Mouse (Mus musculus): ENCODE measurements around the gene Slc16a6. TPM values are rescaled to one million over a fixed set of nuclear protein-coding genes. Genes with fewer than 3 reads are reported as not detected.

The Slc16a6 gene
- polyA plus RNA-seq, 1 experiment = 23.7 TPM

DNA sequence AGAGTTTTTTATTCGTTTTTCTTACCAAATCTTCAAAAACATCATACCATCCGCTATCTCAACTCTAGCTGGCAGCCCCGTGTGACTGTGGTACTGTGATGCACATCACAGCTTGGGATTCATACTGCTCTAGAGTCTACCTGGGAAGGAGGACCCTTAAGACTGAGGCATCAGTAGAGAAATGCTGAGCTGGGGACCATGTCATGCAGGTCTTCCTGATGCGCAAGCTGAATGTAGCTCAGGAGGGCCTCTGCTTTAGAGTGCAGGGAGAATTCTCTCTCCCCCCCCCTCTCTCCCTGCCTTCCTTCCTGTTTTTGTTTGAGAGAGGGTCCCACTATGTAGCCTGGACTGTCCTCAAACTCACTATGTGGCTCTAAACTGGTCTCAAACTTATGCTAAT lies 32.8 kb downstream of the Slc16a6 start:
- TF ChIP-seq GATA1 (IDR thresholded peaks at IDR 0.05; ENCODE audit: low read length) = no peak

DNA sequence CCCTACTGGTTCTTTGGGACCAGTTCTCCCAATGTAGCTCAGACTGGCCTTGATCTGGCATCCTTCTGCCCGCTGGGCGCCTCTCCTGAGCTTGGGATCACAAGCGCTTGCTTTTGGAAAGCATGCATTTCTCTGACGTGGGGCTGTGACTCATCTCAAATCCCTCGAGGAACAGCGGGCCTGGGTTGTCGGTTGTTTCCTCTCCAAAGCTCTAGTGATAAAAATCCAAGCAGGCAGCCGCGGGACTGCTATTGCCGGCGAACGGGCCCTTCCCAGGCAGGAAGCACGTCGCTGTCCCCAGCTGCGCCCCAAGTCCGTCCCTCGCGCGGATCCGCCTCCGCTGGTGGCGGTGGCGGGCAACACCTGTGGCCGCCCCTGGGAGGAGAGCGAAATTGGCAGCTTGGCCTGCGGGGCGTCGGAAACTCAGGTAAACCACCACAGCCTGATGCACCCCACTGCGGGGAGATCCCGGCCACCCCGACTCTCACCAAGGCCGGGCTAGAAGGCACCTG lies 33.5 kb downstream of the Slc16a6 start:
- no peak for TF ChIP-seq GATA1 (IDR thresholded peaks at IDR 0.05; ENCODE audit: low read length)

DNA sequence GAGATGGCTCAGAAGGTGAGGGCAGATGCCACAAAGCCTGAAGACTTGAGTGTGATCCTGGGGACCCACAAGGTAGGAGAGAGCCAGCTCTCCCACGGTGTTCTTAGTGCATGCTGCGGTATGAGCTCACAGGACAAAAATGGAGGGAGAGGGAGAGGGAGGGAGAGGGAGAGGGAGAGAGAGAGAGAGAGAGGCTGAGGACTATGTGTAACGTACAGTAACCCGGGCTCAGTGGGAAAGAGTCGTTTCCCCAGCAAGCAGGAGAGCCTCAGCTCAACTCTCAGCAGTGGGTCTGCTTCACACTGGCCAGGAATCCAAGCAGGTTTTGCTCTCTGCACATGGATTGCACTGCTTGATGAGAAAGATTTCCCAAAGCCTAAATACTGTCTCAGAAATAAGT lies 34.2 kb downstream of the Slc16a6 start:
- no peak for TF ChIP-seq GATA1 (IDR thresholded peaks at IDR 0.05; ENCODE audit: low read length)

DNA sequence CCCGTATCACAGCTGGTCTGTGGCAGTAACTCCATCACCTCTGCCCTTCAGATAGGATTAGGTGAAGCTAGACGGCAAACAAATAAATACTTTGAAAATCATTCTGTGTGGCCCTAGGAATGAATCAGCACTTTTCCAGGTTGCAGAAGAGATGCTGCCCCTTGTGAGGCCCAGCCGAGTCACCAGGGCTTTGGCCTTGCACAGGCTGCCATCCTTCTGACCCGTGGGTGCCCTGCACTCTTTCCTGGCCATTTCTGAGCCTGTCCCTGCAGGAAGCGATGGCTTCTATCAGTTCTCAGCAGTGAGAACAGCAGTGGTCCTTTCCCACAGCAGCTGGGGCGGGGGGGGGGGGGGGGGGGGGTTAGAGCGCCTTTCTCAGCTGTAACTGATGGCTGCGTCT lies 36.5 kb downstream of the Slc16a6 start:
- no peak for TF ChIP-seq GATA1 (IDR thresholded peaks at IDR 0.05; ENCODE audit: low read length)

DNA sequence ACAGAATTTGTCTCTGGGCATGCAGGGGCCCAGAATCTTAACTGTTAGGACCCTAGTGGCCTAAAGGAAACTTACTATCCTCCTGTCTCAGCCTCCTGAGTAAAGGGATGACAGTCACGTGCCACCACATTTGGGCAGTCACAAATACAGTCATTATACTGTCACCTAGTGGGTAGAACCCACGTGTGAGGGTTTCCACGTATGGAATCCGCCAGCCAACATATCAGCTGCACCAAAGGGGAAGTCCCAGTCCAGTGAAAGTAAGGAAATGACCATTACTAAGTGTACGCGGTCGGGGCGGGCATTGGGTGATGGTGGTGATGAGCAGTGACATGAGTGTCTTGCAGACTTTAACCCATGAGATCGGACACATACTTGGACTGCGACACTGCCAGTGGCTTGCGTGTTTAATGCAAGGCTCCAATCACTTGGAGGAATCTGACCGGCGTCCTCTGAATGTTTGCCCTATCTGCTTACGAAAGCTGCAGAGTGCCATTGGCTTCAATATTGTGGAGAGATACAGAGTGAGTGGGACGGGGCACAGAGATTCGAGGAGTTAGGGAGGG lies 39.1 kb downstream of the Slc16a6 start:
- TF ChIP-seq GATA1 (IDR thresholded peaks at IDR 0.05; ENCODE audit: low read length) = no peak

DNA sequence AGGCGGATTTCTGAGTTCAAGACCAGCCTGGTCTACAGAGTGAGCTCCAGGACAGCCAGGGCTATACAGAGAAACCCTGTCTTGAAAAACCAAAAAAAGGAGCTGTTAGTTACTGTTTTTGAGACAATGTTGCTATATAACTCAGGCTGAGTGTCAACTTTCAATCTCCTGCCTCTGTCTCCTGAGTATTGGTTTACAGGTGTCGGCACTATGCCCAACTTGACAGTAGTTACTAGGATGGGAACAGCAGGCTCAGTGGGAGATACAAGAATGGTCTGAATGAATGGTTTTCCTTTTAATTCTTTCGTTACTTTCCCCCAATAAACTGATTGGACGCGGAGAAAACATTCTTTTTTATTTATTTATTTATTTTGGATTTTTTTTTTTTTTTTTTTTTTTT lies 46.0 kb downstream of the Slc16a6 start:
- TF ChIP-seq GATA1 (IDR thresholded peaks at IDR 0.05; ENCODE audit: low read length) = no peak

DNA sequence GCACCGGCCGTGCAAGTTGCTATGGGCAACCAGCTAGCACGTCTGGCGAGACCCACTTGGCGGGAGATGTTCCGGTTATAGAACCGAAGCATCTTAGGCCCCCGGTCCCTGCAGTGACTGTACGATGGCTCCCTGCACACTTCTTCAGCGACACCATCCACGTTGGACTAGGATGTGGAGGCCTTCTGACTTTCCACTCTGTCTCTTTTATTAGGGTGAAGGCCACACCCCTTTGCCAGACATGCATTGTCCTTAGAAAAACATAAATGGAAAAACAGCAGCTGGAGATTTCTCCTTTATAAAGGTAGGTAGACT lies 47.2 kb downstream of the Slc16a6 start:
- no peak for TF ChIP-seq GATA1 (IDR thresholded peaks at IDR 0.05; ENCODE audit: low read length)

DNA sequence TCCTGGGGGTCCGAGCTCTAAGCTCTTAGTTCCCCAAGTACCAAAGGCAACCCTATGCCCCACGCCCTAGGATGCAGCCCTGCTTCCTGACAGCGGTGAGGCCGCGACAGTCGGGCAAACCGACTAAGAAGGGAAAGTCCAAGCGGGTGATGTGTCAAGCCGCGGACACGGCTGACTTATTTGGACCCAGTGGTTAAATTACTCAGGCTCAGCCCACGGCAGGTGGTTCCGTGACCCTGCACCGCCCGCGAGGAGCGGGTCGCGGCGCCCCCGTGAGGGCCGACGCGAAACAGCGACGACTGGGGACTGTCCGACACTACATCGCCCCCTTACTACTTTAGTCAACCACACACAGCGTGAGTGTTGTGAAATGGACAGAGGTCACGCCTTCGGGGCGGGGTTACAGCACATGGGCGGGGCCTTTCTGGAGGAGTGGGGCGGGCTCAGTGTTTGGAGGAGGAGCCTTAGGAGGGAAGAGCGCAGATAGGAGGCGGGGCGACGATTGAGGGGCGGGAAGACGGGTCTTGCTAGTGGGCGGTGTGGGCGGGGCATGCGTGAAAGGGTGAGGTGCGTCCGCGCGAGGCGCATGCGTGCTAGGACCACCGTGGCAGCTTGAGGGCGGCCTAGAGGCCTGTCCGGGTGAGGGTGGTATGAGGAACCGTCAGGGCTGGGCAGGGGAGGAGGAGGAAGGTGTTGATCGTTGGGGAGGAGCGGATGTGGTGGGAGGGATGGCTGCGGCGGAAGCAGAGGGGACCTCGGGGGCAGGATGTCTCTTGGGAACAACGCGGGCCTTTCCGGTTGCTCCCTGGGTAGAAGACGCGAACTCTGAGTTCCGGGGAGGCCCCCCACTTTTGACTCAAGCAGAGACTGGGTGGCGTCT lies 47.8 kb downstream of the Slc16a6 start, which contains the start of gene Amz2:
Amz2 (plus strand) TSS at position 555 of the 880 bp plus-strand sequence.
- no peak for TF ChIP-seq GATA1 (IDR thresholded peaks at IDR 0.05; ENCODE audit: low read length)

DNA sequence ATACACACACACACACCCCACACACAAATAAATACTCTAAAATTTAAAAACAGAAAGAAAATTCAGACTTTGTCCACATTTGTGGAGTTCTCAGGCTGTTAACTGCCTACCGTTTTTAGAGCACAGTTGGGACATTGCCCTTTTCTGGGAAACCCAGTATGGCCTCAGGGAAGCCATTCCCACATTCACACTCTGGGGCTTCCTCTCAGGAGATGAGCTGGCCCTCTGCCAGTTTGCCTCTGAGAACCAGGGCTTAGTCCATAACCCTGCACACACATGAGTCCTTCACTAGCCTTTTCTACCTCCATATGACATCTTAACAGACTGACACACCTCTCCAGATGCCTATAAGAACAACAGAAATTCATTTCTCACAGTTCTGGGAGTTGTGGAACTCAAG lies 50.1 kb downstream of the Slc16a6 start:
- TF ChIP-seq GATA1 (IDR thresholded peaks at IDR 0.05; ENCODE audit: low read length) = no peak

DNA sequence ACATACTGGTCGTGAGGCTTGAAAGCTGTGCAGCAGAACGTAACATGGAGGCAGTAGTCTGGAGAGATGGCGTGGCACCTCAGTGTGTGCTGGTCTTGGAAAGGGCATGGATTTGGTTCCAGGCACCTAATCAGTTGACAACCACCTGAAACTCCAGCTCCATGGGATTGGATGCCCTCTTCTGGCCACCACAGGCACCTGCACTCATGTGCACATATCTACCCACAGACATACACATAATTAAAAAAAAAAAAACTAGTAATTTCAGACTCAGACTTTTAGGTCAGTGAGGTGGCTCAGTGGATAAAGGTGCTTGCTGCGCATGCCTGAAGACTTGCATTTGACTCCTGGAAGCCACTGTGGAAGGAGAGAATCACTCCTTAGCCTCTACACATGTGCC lies 51.1 kb downstream of the Slc16a6 start:
- no peak for TF ChIP-seq GATA1 (IDR thresholded peaks at IDR 0.05; ENCODE audit: low read length)

DNA sequence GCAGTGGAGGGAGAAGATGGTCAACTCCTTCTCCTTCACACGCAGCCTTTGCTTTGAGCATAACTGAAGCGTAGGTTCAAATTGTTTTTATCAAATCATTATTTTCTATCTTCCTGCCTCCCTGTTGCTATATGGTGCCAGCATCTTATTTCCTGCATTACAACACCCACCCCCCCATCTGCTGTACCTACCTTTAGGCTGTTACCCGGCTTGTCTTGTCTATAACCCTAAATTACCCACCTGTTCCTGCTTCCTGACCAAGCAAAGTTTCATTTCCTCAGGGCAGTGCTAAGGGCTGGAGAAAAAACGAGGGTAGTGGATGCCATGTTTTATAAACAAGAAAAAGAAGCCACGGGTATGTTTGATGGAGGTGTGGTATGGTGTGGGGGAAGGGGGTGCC lies 52.2 kb downstream of the Slc16a6 start:
- TF ChIP-seq GATA1 (IDR thresholded peaks at IDR 0.05; ENCODE audit: low read length) = no peak

DNA sequence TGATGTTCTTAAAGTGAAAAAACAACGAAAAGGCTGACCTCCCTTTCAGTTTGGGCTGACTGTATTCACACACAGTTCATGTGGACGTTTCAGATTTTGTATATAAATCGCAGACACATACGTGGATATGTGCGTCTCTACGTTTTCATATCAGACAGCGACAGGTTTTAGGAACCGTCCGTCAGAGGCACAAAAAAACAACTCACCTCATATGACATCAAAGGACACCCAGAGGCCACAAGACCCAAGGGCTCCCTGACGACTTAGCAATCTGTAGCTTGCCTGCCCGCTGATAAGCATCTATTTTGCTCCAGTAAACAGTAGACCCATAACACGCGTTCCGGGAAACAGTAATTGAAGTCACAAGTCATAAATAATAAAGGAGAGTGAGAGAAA lies 52.8 kb downstream of the Slc16a6 start:
- TF ChIP-seq GATA1 (IDR thresholded peaks at IDR 0.05; ENCODE audit: low read length) = no peak

DNA sequence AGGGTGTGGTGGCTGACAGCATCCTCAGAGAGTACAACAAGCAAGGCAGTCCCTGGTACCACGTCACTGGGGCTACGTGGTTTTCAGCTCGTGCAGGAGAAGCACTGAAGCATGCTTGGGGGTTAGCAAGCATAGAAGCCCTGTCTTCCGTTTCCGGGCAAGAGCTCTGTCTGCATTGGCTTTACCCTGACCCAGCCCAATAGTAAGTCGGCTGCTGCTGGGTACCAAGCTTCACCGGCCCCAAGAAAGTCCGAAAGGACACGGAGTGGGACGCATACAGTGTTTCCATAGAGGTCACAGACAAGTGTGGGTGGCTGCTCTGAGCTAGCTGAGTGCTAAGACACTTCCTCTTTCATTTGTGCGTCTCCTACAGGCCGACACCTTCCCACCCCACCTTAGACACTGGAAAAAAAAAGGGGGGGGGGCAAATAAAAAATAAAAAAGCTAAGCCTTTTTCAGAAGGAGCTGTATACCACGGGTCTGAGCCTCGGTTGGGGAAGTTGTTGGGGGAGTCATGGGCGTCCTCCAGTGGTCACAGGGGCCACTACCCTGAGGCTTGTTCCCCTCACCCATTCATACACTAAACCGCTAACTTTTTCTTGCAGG lies 53.3 kb downstream of the Slc16a6 start:
- no peak for TF ChIP-seq GATA1 (IDR thresholded peaks at IDR 0.05; ENCODE audit: low read length)

DNA sequence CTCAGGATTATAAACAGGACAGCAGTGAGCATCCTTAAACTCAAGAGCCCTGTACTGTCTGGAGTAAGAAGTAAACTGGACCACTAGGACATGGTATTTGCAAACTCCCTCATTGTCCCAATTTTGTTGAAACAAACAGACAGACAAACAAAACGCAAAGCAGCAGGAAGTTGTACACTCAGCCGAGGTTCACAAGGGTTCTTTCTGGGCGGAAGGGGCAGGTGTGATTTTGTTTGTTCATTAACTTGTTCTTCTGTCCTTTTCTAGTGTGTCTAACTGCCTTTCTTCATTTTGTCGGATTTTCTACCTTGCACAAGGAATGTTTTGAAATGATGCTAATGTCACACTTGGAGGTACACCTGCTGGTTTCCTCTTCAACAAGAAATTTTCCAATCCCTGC lies 53.9 kb downstream of the Slc16a6 start:
- no peak for TF ChIP-seq GATA1 (IDR thresholded peaks at IDR 0.05; ENCODE audit: low read length)

DNA sequence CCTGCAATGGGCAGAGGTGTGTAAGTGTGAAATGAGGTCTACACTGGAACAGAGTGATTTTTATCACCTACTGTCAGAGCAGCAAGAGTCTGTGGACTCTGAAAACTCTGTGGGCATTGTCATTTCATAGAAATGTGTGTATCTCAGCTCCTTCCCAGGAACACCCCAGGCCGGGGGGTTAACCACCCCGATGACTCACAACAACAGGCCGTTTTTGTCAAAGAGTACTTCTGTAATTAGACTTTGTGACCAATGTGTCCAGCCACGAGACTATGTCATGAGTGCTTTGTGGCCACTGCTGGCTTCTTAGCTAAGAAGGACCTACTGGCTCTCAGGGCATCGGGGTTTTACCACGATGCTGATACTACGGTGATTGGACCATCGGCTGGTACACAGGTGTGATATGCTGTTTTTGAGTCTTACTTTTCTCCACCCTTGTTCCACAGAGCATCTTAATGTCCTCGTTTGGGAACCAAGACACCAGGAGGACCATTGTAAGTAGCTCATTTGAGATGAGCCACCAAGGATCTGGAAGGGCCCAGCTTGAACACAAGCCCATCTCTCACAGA lies 55.8 kb downstream of the Slc16a6 start:
- no peak for TF ChIP-seq GATA1 (IDR thresholded peaks at IDR 0.05; ENCODE audit: low read length)

DNA sequence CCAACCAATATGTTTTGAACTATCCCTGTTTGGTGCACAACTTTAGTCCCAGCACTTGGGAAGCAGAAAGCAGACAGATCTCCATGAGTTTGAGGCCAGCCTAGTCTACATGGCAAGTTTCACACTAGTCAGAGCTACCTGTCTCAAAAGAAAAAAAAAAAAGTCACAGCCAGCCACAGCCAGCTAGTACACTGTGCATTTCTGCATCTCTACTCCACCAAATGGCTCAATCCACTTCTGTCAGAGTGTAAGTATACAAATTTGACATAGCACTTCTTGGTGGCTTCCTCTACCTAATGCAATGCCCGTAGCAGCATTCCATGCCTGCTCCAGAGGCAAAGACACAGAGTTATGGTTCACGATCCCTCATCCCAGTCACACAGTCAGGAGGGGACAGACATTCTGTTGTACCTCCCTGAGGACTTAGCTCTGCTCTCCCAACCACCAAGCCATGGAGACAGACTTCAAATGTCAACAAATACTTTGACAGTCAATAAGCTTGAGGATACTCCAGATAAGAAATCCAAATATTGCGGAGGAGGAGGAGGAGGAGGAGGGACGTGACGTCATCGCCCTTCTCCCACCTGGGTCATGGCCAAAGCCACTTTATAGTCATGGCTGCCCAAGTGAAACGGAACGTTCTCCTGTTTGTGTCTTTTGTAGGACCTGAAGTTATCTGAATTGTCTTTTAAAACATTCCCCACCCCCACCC lies 56.5 kb downstream of the Slc16a6 start:
- no peak for TF ChIP-seq GATA1 (IDR thresholded peaks at IDR 0.05; ENCODE audit: low read length)
